Mouse (Mus musculus): ENCODE data around the gene Nlrx1. TPM values are rescaled to one million over a fixed set of nuclear protein-coding genes. Genes with fewer than 3 reads are reported as not detected.

Nlrx1 gene
- total and polyA plus RNA-seq, 3 experiments = 8.8 to 15.4 (median 10.9) TPM

GRCm38 (mm10) chr9:44213538-44213937, 54.9 kb downstream of the Nlrx1 start (continued):
- no peak for TF ChIP-seq CHD1 (IDR thresholded peaks at IDR 0.05; ENCODE audit: low read depth, low read length)
- peak; percentile 89 for TF ChIP-seq IRF4 (IDR thresholded peaks at IDR 0.05; ENCODE audit: low read depth, low read length)

- Histone ChIP-seq H3K9ac (ENCODE audit: insufficient read depth, low read depth) (no peak overlapping the region), H3K27ac (ENCODE audit: insufficient read depth, low read depth) (no peak overlapping the region), H3K4me3 (replicated peaks in 1 of 3; ENCODE audit: low read depth in 2 of 3, low read length in 2 of 3, poor library complexity in 1 of 3) (no peak overlapping the region), H3K4me1 (ENCODE audit: control insufficient read depth in 1 of 2, insufficient read depth in 2 of 2) (peaks cover 3 to 32% of the 10 kb centered on the region in 2 experiments; a peak in 2 of 4 replicates), H3K4me2 (ENCODE audit: insufficient read depth, low read depth, poor library complexity, severe bottlenecking) (no peak overlapping the region), H3K9me3 (replicated peaks; ENCODE audit: low read length) (no peaks in the 10 kb centered on the region), H3K36me3 (replicated peaks in 1 of 2; ENCODE audit: control insufficient read depth in 1 of 2, insufficient read depth in 1 of 2, low read length in 1 of 2) (peaks cover 2 to 29% of the 10 kb centered on the region in 2 experiments), H3K79me2 (replicated peaks; ENCODE audit: control insufficient read depth, extremely low read depth, insufficient read depth, poor library complexity, severe bottlenecking) (peaks cover 34% of the 10 kb centered on the region), H3K27me3 (replicated peaks) (no peaks in the 10 kb centered on the region)
- in situ Hi-C loops (cut with MboI; ENCODE audit: low pct_ligation_motif_present, low pct_unique_long_range_greater_than_20kb, low sequenced_read_pairs) = no loop called here
- TF ChIP-seq USF1 (IDR thresholded peaks at IDR 0.05; ENCODE audit: low read depth, low read length) (no peak), BHLHE40 (IDR thresholded peaks at IDR 0.05; ENCODE audit: low read depth, low read length) (no peak), MAX (IDR thresholded peaks at IDR 0.05; ENCODE audit: low read length) (no peak), PAX5 (IDR thresholded peaks at IDR 0.05; ENCODE audit: low read length) (no peak), UBTF (IDR thresholded peaks at IDR 0.05; ENCODE audit: low read depth, low read length) (no peak), MEF2A (IDR thresholded peaks at IDR 0.05; ENCODE audit: borderline replicate concordance, low read depth, low read length) (no peak), TCF12 (IDR thresholded peaks at IDR 0.05; ENCODE audit: low read depth, low read length) (no peak), MXI1 (IDR thresholded peaks at IDR 0.05; ENCODE audit: low read depth, low read length) (no peak), CHD2 (IDR thresholded peaks at IDR 0.05; ENCODE audit: low read length) (no peak), KAT2A (IDR thresholded peaks at IDR 0.05; ENCODE audit: insufficient replicate concordance, low read length) (no peak), RAD21 (IDR thresholded peaks at IDR 0.05; ENCODE audit: low read depth, low read length) (no peak), MYC (IDR thresholded peaks at IDR 0.05; ENCODE audit: low read depth, low read length) (no peak), ZC3H11A (IDR thresholded peaks at IDR 0.05; ENCODE audit: low read depth, low read length) (no peak), ZMIZ1 (IDR thresholded peaks at IDR 0.05; ENCODE audit: low read depth, low read length) (no peak)
- dilution Hi-C loops (cut with MboI; ENCODE audit: extremely low pct_ligation_motif_present, extremely low pct_unique_long_range_greater_than_20kb, low sequenced_read_pairs) = no loop called here
- DNase-seq (ENCODE audit: extremely low read depth) = no peak
Observed at GRCm38 (mm10) chr9:44212406-44212805, 56.0 kb downstream of the Nlrx1 start.

GRCm38 (mm10) chr9:44209416-44209815, 59.0 kb downstream of the Nlrx1 start:
- Histone ChIP-seq H3K4me3 (replicated peaks in 1 of 3; ENCODE audit: low read depth in 2 of 3, low read length in 2 of 3, poor library complexity in 1 of 3) (no peak overlapping the region), H3K9me3 (replicated peaks; ENCODE audit: low read length) (peaks cover 1% of the 10 kb centered on the region), H3K36me3 (replicated peaks in 1 of 2; ENCODE audit: control insufficient read depth in 1 of 2, insufficient read depth in 1 of 2, low read length in 1 of 2) (peaks cover 2 to 41% of the 10 kb centered on the region in 2 experiments), H3K4me2 (ENCODE audit: insufficient read depth, low read depth, poor library complexity, severe bottlenecking) (no peak overlapping the region), H3K9ac (ENCODE audit: insufficient read depth, low read depth) (no peak overlapping the region), H3K4me1 (ENCODE audit: control insufficient read depth in 1 of 2, insufficient read depth in 2 of 2) (peaks cover 3 to 32% of the 10 kb centered on the region in 2 experiments; a peak in 2 of 4 replicates), H3K27me3 (replicated peaks) (no peaks in the 10 kb centered on the region), H3K79me2 (replicated peaks; ENCODE audit: control insufficient read depth, extremely low read depth, insufficient read depth, poor library complexity, severe bottlenecking) (peaks cover 47% of the 10 kb centered on the region), H3K27ac (ENCODE audit: insufficient read depth, low read depth) (no peak overlapping the region)
- in situ Hi-C loops (cut with MboI; ENCODE audit: low pct_ligation_motif_present, low pct_unique_long_range_greater_than_20kb, low sequenced_read_pairs) = no loop called here
- TF ChIP-seq CHD2 (IDR thresholded peaks at IDR 0.05; ENCODE audit: low read length) (no peak), CTCF (conservative IDR thresholded peaks at IDR 0.05 in 1 of 2, IDR thresholded peaks at IDR 0.05 in 1 of 2; ENCODE audit: low read depth in 2 of 2, low read length in 2 of 2) (no peak), MYC (IDR thresholded peaks at IDR 0.05; ENCODE audit: low read depth, low read length) (no peak), MEF2A (IDR thresholded peaks at IDR 0.05; ENCODE audit: borderline replicate concordance, low read depth, low read length) (no peak), USF1 (IDR thresholded peaks at IDR 0.05; ENCODE audit: low read depth, low read length) (no peak)
- no peak for DNase-seq (ENCODE audit: extremely low read depth)
- dilution Hi-C loops (cut with MboI; ENCODE audit: extremely low pct_ligation_motif_present, extremely low pct_unique_long_range_greater_than_20kb, low sequenced_read_pairs) = no loop called here

All from CH12.LX (cell line).